ENCODE assay signal across 7 mouse cellular contexts in the genomic region with DNA sequence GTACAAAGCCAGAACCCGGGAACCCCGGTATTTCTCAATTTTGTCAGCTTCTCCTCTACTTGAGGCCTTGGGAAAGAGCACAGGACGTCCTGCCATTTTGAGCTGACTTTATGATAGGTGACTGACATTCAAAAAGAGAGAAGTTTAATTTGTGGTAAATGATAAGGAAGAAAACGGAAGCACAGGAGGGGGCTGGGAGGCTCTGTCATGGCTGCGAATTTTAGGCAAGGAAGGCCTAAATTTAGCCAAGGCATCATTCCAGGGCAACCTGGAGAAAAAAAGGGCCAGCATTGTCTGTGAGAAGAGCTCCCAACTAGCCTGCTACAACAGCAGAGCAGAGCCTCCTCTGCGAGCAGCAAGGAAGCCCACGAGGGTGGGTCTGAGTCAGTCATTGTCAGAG. TPM values are rescaled to one million over a fixed set of nuclear protein-coding genes. Genes with fewer than 3 reads are reported as not detected.
"Had no signal": no experiment of that assay in that cellular context is flagged by ENCODE, and none has a peak within 500 bp of the region (broad histone marks: within the 10 kb centered on the region; RNA-seq: fewer than 3 reads in every experiment).

No protein-coding gene starts in this region.

- H3K27ac ChIP-seq: neural tube, embryonic 13.5 days; neural tube, embryonic 15.5 days; stomach, embryonic 15.5 days; stomach, postnatal 0 days had no signal

- H3K36me3 ChIP-seq: neural tube, embryonic 13.5 days; neural tube, embryonic 15.5 days; stomach, embryonic 15.5 days had no signal

- H3K9me3 ChIP-seq: neural tube, embryonic 13.5 days; neural tube, embryonic 15.5 days; stomach, embryonic 15.5 days had no signal

- H3K4me3 ChIP-seq: neural tube, embryonic 13.5 days; neural tube, embryonic 15.5 days; stomach, embryonic 15.5 days had no signal

- H3K4me2 ChIP-seq: neural tube, embryonic 13.5 days; neural tube, embryonic 15.5 days; stomach, embryonic 15.5 days had no signal

- DNase-seq: right cerebral cortex, postnatal 4 days; thymus, adult 18-20 months had no signal

- H3K9ac ChIP-seq: neural tube, embryonic 13.5 days; neural tube, embryonic 15.5 days; stomach, embryonic 15.5 days had no signal

RNA-seq across cellular contexts. Expression of a gene that starts 5.3 kb away (rescaled TPM):
- total RNA-seq: neutrophil, adult 5-6 weeks had no signal

RNA-seq across cellular contexts. Expression of a gene that starts 34.3 kb away (rescaled TPM):
- total RNA-seq: neutrophil, adult 5-6 weeks had no signal
